Mouse (Mus musculus) heart, embryonic 14.5 days (tissue): ENCODE results near the gene Rbmxl1. TPM values are rescaled to one million over a fixed set of nuclear protein-coding genes. Genes with fewer than 3 reads are reported as not detected.

Experiments used
- ATAC-seq: fragments of 200-750 bp; cut with Nextera tagmentation; 2 replicates; pipeline ENCODE4 v1.8.0; 2017; ENCODE audit warnings: low read depth, moderate TSS enrichment; ENCODE audit not compliant: insufficient number of reproducible peaks, insufficient read depth, low FRiP score
- H3K27ac ChIP-seq, 2 experiments: fragments of 200-500 bp in 1 of 2; fragments of 300-500 bp in 1 of 2; sonication (generic) in 1 of 2; replicated peaks in 1 of 2; 2 replicates each; pipeline ENCODE4 v1.5.1; 2012 to 2014; ENCODE audit warnings: low read depth in 2 of 2, low read length in 2 of 2, control low read depth in 1 of 2, mild to moderate bottlenecking in 1 of 2, mixed read lengths in 1 of 2; ENCODE audit not compliant: control insufficient read depth in 1 of 2, insufficient read depth in 1 of 2
- H3K27me3 ChIP-seq: fragments of 300-500 bp; sonication (generic); 2 replicates; pipeline ENCODE4 v1.6.1; 2014; ENCODE audit warnings: mild to moderate bottlenecking, low read length, control low read depth; ENCODE audit not compliant: control insufficient read depth, insufficient read depth
- H3K36me3 ChIP-seq: fragments of 300-500 bp; sonication (generic); 2 replicates; pipeline ENCODE4 v1.6.1; 2014; ENCODE audit warnings: mild to moderate bottlenecking, control low read depth, low read length, mixed read lengths; ENCODE audit not compliant: control insufficient read depth, insufficient read depth
- H3K4me1 ChIP-seq, 2 experiments: fragments of 200-500 bp in 1 of 2; fragments of 300-500 bp in 1 of 2; sonication (generic) in 1 of 2; 2 replicates each; pipeline ENCODE4 v1.6.1; 2012 to 2014; ENCODE audit warnings: low read length in 2 of 2, control low read depth in 1 of 2, mixed read lengths in 1 of 2; ENCODE audit not compliant: control insufficient read depth in 2 of 2, insufficient read depth in 2 of 2
- H3K4me2 ChIP-seq: fragments of 300-500 bp; sonication (generic); 2 replicates; pipeline ENCODE4 v1.6.1; 2014; ENCODE audit warnings: mild to moderate bottlenecking, low read length
- H3K4me3 ChIP-seq, 2 experiments: fragments of 200-500 bp in 1 of 2; fragments of 300-500 bp in 1 of 2; sonication (generic) in 1 of 2; 2 replicates each; pipeline ENCODE4 v1.5.1; 2012 to 2014; ENCODE audit warnings: low read length in 2 of 2, mild to moderate bottlenecking in 2 of 2, control low read depth in 1 of 2, low read depth in 1 of 2, moderate library complexity in 1 of 2; ENCODE audit not compliant: control insufficient read depth in 1 of 2, insufficient read depth in 1 of 2
- H3K9ac ChIP-seq: fragments of 300-500 bp; sonication (generic); 2 replicates; pipeline ENCODE4 v1.6.1; 2014; ENCODE audit warnings: mild to moderate bottlenecking, low read length
- H3K9me3 ChIP-seq: fragments of 300-500 bp; sonication (generic); 2 replicates; pipeline ENCODE4 v1.6.1; 2016; ENCODE audit warnings: low read length, control low read depth; ENCODE audit not compliant: control insufficient read depth
- WGBS: fragments of 180-500 bp; shearing (Covaris S2); extraction: QIAGEN DNeasy Blood & Tissue Kit; methylation state at CpG from one replicate; pipeline ENCODE4 v1.1.7; 2014; 5-methylcytosine and 5-hydroxymethylcytosine counted together
- polyA plus RNA-seq: library from polyadenylated mRNA; unstranded; fragments of >200 nt; fragmentation: Nextera tagmentation; extraction: Ambion mirVana; gene quantifications from 2 replicates; pipeline ENCODE4 v1.2.1, GENCODE M21; 2014

Rbmxl1 gene
- polyA plus RNA-seq, 1 experiment from 2014 or later = 131 TPM

GRCm38 (mm10) chr8:78489733-78490132 lies 19.0 kb downstream of the Rbmxl1 start:
- Histone ChIP-seq H3K9me3 (no peaks in the 10 kb centered on the region), H3K4me1 (no peaks in the 10 kb centered on the region), H3K27me3 (no peaks in the 10 kb centered on the region), H3K4me3 (no peak overlapping the region), H3K9ac (no peak overlapping the region), H3K4me2 (no peak overlapping the region), H3K27ac (no peak overlapping the region), H3K36me3 (no peaks in the 10 kb centered on the region)
- 78% methylated on average over 3 of the region's 3 CpGs for WGBS
- no peak for ATAC-seq

GRCm38 (mm10) chr8:78477051-78477829 lies 31.5 kb downstream of the Rbmxl1 start:
- Histone ChIP-seq H3K4me3 (no peak overlapping the region), H3K4me2 (no peak overlapping the region), H3K27ac (no peak overlapping the region), H3K9me3 (no peaks in the 10 kb centered on the region), H3K36me3 (no peaks in the 10 kb centered on the region), H3K27me3 (no peaks in the 10 kb centered on the region), H3K9ac (no peak overlapping the region), H3K4me1 (no peaks in the 10 kb centered on the region)
- no peak for ATAC-seq
- 45% methylated on average over 6 of the region's 6 CpGs for WGBS

- Histone ChIP-seq H3K4me2 (no peak overlapping the region), H3K4me3 (no peak overlapping the region), H3K27ac (no peak overlapping the region), H3K9me3 (peaks cover 3% of the 10 kb centered on the region; the same call in 1 of the 2 replicates), H3K4me1 (no peaks in the 10 kb centered on the region; a peak in 1 of 4 replicates), H3K9ac (no peak overlapping the region), H3K27me3 (no peaks in the 10 kb centered on the region), H3K36me3 (no peaks in the 10 kb centered on the region)
- no peak for ATAC-seq
- 68% methylated on average over 2 of the region's 2 CpGs for WGBS
These were observed 40.8 kb downstream of the Rbmxl1 start for GRCm38 (mm10) chr8:78467889-78468288.

GRCm38 (mm10) chr8:78463941-78464340 lies 44.8 kb downstream of the Rbmxl1 start:
- Histone ChIP-seq H3K36me3 (no peaks in the 10 kb centered on the region), H3K27me3 (no peaks in the 10 kb centered on the region), H3K4me2 (no peak overlapping the region), H3K27ac (no peak overlapping the region), H3K4me3 (no peak overlapping the region), H3K9me3 (peaks cover 3% of the 10 kb centered on the region; the same call in 1 of the 2 replicates), H3K9ac (no peak overlapping the region), H3K4me1 (no peaks in the 10 kb centered on the region; a peak in 1 of 4 replicates)
- WGBS = 81% methylated on average over 2 of the region's 2 CpGs
- ATAC-seq = no peak

GRCm38 (mm10) chr8:78456441-78456840 lies 52.3 kb downstream of the Rbmxl1 start:
- Histone ChIP-seq H3K9me3 (no peaks in the 10 kb centered on the region), H3K9ac (no peak overlapping the region), H3K27me3 (no peaks in the 10 kb centered on the region), H3K4me1 (no peaks in the 10 kb centered on the region), H3K27ac (no peak overlapping the region), H3K4me3 (no peak overlapping the region), H3K36me3 (no peaks in the 10 kb centered on the region), H3K4me2 (no peak overlapping the region)
- 74% methylated on average over 3 of the region's 3 CpGs for WGBS
- no peak for ATAC-seq

Other genes starting within 250 kb of the Rbmxl1 start
- gene Pou4f2, start 72.3 kb downstream of the Rbmxl1 start, polyA plus RNA-seq = not detected in 2 replicates
- 8.0 and 9.0 TPM in 2 replicates for gene Slc10a7, start 448 bp upstream of the Rbmxl1 start, polyA plus RNA-seq